Mouse (Mus musculus) cerebellum, postnatal 10 days (tissue): ENCODE data around the gene Pilra.

Experiments used
- DNase-seq, 2 experiments: peaks; one replicate each; pipeline ENCODE4 v3.0.0; 2021; ENCODE audit warnings: mixed read lengths in 2 of 2

Gene Pilra

DNA sequence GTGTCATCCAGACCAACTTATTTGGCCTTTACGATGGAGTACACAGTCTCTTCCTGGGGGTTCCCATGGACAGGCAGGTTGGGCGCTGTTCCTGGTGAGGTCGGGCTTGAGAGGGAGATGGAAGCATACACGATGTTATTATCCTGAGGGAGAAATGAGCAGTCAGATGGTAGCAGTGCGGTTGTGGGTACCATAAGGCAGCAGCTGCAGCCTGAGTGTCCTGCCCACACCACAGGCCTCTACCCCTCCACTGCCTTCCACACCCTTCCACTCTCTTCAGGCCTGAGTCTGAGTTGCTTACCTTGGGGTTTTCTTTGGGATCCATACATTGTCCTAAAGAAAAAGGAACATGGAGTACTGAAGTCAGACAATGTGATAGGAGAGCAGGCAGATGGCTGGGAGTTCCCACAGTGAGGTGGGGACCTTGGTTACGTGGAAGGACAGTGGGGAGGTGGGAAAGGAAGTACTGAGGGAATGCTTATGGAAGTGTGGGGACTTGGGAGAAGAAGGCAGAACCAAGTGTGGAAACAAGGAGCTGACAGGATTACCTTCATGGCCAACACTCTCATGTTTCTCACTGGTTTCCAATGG, 12.5 kb downstream of the Pilra start:
- no peak for DNase-seq

- peak; percentile 20 to 28 for DNase-seq
Observed at GRCm38 (mm10) chr5:137822602-137823001, 13.5 kb downstream of the Pilra start.

GRCm38 (mm10) chr5:137822126-137822525, 14.0 kb downstream of the Pilra start:
- DNase-seq: no peak

DNA sequence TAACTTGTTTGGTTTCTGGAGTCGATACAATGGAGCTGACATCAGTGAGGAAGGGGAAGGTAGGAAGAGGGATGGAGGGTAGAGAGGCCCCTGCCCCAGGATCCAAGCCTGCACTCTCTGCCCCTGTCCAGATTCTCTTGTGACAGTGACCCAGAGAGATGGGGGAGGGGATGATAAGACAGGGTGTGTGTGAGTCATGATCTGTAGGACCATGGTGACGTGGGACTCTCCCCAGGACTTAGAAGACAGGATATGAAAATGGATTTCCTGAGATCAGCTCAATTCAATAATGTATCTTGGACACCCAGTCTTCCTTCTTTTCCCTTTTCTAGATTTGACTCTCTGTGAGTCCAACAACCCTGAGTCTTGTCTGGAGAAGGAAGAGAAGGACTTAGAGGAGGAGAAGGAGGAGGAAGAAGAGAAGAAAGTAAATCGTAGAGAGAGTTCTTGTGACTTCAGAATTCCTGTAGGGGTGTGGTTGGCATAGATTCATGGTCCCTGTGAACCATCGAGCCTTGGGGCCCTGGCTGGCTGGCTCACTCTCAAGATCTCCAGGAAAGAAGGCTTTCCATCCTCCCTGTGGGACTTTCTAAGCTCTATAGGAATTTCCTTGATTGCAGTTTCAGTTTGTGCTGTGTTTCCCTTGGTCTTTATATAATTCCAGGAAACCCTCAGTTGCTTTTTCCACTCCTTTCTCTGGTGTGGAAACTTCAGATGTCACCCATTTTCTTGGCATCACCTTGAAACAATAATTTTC, 18.4 kb downstream of the Pilra start:
- no peak for DNase-seq

DNA sequence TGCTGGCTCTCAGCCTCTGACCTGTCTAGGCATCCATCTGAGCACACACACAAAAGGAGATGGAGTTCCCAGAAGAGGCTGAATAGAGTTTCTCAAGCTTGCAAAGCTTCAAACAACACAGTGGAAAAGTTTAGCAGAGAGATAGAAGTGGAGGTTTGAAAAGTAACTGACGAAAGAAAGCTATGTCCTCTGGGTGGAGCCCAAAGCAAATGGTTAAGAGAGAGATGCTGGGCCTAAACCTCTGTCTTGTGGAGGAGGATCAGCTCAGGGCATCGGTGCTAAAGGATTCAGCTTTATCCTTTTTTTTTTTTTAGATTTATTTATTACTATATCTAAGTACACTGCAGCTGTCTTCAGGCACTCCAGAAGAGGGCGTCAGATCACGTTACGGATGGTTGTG, 27.8 kb downstream of the Pilra start:
- DNase-seq: no peak

DNA sequence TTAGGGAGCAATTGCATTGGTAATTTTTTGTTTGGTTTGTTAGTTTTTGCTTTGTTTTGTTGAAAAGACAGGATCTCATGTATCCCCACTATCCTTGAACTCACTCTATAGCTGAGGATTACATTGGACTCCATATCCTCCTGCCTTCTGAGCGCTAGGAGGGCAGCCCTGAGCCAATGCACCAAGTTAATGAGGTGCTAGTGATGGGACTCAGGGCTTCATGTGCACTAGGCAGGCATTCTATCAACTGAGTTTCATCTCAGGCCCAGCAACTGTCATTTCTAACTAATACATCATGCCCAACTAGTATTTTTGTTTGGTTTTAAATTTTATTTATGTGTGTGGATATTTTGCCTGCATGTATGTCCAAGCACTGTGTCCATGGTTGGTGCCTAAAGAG, 29.9 kb downstream of the Pilra start:
- DNase-seq: no peak

GRCm38 (mm10) chr5:137800917-137801316, 35.2 kb downstream of the Pilra start:
- DNase-seq: no peak

GRCm38 (mm10) chr5:137796606-137797005, 39.5 kb downstream of the Pilra start:
- DNase-seq: no peak

GRCm38 (mm10) chr5:137791553-137791952, 44.5 kb downstream of the Pilra start:
- no peak for DNase-seq

DNA sequence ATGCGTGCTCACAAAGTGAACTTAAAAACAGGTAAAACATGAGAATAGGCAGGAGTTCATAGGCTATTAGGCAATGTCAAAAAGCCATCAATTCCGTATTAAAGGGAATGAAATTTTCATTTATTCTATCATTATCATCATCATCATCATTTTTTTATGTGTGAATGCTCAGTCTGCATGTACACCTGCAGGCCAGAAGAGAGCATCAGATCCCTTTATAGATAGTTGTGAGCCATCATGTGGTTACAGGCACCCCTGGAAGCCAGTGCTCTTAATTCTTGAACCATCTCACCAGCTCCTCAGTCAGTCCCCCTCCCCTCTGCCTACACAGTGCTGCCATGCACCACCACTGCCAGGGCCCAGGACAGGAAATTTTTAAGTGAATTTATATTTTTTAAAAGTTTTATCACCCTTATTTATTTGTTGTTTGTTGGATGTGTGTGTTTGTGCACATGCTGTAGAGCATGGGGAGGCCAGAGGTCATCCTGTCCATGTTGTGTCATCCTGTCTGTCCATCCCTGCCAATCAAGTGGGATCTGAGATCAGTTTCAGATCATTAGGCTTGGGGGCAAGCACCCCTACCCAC, 47.0 kb downstream of the Pilra start:
- no peak for DNase-seq

DNA sequence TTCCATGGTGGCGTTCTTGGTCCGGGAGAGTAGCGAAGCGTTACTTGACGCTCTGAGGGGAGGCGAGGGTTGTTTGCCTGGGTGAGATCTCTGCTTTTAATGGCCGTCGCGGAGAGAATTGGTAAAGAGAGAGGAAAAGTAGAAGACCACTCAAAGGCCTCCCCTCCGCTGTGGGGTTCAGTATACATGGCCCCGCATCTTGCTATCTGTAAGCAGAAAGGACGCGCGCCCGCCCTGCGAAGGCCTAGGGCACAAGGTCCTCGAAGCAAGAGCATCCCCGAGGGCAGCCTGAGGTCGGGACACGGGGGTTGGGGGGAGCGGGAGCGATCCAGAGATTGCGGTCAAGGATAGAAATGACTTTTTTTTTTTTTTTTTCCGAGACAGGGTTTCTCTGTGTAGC, 47.9 kb downstream of the Pilra start:
- DNase-seq: peak; percentile 44 to 48

DNA sequence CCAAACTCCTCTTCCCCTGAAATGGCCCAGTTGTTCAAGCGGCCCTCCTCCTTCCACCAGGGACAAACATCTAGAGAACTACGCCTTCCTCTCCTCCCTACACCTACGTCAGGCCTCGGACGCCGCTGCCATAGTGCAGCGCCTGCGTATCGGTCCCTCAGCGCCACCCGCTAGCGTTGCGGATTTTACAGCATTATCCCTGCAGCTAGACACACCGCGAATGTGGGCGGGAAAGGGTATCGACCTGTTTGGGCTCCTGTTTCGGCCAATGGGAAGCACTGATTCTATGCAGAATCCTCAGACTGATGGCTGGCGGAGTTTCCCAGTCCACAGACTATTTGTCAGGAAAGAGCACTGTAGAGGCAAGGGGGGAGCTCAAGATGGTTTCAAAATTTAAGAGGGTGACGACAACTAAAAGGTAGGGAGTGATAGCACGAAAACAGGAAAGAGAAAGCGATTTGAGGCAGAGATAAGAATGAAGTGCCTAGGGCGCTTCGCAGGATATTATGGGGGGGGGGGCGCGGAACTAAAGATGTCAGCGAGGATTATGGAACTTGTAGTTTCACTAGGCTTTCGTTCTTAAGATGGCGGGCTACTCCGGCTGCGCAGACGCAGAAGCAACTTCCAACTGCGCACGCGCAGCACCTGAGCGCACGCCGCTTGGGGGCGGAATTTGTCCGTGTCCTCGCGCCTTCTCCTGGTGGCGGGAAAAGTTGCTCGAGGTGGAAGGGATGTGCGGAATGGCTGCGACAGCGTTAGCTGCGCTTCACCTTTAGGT, 48.7 kb downstream of the Pilra start, which contains the start of the genes Mepce and Zcwpw1:
Gene Mepce, minus strand, starts transcription at position 505 of the 778 bp plus-strand sequence.
Gene Zcwpw1, plus strand, starts transcription at position 648 of the 778 bp plus-strand sequence.
- peak; percentile 98 for DNase-seq

DNA sequence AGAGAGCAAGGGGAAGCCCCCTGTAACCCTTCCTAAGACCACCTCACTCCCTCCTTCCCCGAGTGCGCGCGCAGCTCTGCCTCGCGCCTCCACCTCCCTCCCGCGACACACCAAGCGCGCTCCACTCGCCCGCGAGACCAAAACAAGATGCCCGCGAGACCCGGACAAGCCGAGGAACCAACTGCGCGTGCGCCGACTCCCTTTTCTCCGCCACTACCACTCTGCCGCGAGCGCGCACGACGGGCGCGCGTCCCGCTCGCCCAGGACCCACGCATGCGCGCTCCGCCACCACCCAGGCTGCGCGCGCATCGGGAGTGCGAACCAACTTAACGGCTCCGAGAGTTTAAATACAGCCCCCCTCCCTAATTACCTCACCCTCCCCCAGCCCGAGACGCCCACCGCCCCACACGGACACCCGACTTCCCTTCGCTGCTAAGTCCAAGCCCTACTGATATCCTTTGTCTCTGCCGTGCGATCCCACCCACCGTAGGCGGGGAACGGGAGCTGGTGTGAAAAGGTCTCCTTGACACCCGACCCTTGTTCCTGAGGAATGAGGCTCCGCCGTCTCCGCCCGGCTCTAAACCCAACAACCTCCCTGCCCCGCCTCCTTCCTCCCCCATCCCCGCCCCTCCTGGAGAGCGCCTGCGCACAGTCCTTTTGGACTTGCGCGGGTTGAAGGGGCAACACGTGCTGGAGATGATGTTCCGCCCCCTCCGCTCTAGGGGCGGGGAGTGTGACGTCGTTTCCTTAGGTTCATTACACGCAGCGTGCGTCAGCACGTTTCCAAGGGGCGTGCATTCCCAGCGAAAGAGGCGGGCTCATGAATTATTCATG, 49.8 kb downstream of the Pilra start:
- peak; percentile 100 for DNase-seq

DNA sequence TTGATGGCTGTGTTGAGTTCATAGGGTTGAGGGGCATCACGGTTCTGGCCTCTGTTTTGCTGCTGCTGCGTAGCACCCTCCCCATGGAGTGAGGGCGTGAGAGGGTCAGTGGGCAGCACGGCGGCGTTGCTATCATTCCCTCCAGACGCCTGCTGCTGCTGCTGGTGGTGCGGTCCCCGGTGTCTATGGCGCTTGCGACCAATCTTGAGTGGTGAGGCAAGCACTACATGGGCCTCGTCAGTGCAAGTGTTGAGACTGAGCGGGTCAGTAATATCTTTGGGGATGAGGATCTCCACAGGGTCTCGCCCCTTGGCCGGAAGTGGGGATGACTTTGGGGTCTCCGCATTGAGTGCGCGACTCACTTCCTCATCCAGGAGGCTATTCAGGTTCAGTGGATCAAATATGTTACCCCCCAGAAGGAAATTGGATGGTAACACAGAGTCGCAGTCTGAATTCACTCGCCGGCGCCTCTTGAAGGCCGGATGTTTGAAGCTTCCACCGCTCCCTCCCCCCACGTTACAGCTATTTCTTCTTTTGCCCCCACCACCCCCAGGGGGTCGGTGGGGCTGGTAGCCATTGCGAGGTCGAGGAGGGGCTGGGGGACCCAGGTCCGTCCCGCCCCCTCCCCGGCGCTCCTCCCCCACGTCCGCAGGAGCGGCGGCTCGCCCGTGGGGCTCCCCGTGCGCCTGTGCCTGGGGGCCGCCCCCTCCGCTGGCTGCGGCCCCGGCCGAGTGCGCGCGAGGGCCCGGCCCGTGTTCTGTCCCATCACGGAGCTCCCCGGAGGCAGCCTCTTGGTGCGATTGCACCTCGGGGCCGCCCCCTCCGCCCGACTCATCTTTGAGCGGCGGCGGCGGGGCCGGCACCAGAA, 50.7 kb downstream of the Pilra start:
- DNase-seq: peak in 1 of 2 experiments; percentile 74

GRCm38 (mm10) chr5:137784546-137784945, 51.5 kb downstream of the Pilra start:
- DNase-seq: peak; percentile 25 to 36

DNA sequence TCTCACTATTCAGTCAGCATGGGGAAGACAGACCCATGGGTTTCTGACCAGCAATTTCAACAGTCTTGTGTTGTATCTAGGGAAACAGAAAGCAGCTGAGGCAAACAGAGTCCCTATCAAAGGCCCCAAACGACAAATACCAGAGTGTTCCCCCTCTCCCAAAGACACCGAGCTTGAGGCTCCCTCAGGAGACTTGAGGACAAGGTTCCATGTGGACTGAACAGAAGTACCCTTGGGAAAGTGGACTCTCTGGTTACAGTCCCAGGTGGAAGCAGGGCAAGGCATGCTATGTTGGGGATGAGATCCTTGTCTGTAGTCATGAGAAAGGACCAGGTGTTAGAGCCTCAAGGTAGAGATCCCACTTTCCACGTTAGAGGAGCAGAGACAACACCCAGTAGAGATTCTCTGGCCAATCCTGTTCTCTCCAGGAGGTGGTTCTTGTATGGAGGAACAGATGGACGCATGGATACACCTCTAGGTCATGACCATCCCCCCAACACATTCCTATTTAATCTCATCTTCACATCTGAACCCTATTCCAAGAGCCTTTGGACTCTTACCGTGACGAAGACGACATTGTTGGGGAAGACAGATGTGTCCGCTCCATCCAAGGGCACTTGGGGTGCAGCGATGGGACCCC, 52.1 kb downstream of the Pilra start:
- DNase-seq: no peak

GRCm38 (mm10) chr5:137782776-137783522, 53.1 kb downstream of the Pilra start:
- no peak for DNase-seq

GRCm38 (mm10) chr5:137781661-137782060, 54.4 kb downstream of the Pilra start:
- peak in 1 of 2 experiments; percentile 20 for DNase-seq

DNA sequence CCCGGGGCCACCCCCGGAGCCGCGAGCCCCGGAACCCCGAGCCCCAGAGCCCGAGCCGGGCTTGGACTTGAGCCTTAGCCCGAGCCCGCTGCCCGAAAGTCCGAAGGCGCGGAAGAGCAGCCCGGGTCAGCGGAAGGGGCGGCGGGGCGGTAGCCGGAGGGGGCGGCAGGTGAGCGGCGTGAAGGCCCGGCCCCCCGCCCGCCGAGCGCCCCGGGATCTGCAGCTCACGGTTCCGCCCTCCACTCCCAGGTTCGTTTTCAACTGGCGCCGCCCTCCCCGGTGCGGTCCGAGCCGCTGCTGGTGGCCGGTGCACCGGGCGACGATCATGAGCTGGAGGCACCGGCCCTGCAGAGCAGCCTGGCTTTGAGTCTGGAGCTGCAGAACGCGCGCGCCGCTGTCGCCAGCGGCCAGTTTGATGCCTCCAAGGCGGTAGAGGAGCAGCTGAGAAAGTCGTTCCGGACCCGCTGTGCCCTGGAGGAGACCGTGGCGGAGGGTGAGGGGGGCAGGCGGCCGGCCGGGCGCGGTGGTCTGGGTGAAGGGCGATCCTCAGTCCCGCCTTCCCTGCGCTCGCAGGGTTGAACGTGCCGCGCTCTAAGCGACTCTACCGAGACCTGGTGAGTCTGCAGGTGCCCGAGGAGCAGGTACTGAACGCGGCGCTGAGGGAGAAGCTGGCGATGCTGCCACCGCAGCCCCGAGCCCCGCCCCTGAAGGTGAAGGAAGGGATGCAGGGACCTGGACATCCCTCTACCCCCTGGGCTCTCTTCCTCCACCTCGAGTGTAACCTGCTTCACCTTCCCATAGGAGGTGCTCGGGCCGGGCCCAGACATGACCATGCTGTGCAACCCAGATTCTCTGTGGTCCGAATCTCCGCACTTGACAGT, 56.8 kb downstream of the Pilra start:
- peak; percentile 58 to 64 for DNase-seq
